Mouse (Mus musculus) ES-Bruce4 (cell line): ENCODE measurements at regions not wholly inside any gene's neighbourhood (a gene's known extent, or its start where the extent isn't known, plus 50 kb on each side); places are given as distances from the start of the nearest gene placed in this dataset.

ENCODE experiments used
- CTCF ChIP-seq: IDR thresholded peaks from one replicate; pipeline ENCODE4 v1.8.1; 2011; ENCODE audit warnings: low read depth, low read length
- EP300 ChIP-seq: IDR thresholded peaks from 2 replicates; pipeline ENCODE4 v1.6.1; 2011; ENCODE audit warnings: low read depth, low read length; ENCODE audit not compliant: insufficient read depth
- POLR2A ChIP-seq: IDR thresholded peaks from one replicate; pipeline ENCODE4 v1.8.1; 2011; ENCODE audit warnings: low read length; ENCODE audit not compliant: insufficient read depth

- TF ChIP-seq CTCF (no peak), POLR2A (no peak), EP300 (no peak)
Measured at GRCm38 (mm10) chr3:22863595-22863994, 787.1 kb downstream of the Tbl1xr1 start.
